Mouse (Mus musculus): ENCODE data around the gene Ccdc82.

DNA sequence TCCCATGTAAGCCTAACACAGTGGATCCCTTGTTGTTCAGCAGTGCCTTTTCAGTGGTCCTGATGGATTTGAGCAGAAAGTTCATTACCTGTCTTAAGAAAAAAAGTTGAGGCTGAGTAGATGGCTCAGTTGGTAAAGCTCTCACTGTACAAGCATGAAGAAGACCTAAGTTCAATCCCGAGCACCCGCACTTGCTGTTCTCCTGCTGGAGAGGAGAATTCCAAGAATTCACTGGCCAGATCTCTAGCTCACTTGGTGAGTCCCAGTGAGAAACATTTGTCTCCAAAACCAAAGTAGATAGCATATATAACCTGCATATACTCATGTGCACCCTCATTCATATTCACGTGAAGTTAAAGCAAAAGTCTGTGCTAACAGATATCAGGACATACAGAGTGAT, 59.7 kb downstream of the Ccdc82 start:
- TF ChIP-seq FLI1 (IDR thresholded peaks at IDR 0.05; ENCODE audit: low read length) (no peak), GATA1 (IDR thresholded peaks at IDR 0.05; ENCODE audit: borderline replicate concordance, low read length) (no peak)

All from megakaryocyte, embryonic 14.5 days (primary cell).